Mouse (Mus musculus): ENCODE measurements around the gene Col6a1.

- TF ChIP-seq CTCF (IDR thresholded peaks at IDR 0.05; ENCODE audit: insufficient read depth, low read length) (no peak), POLR2A (IDR thresholded peaks at IDR 0.05; ENCODE audit: borderline replicate concordance, extremely low read depth, low read depth, low read length) (no peak)
Observed at GRCm38 (mm10) chr10:76681882-76682281, 44.1 kb downstream of the Col6a1 start.

Data from lung, adult 2 months (tissue).